Mouse (Mus musculus) splenic B cell, adult 2 months (primary cell): ENCODE measurements around the gene Hpcal1.
"Not testable (repeated sequence)": the region's sequence is repeated elsewhere in the genome, so short reads cannot be mapped to it uniquely, and the experiment has no call there.

Experiments
- DNase-seq: peaks from one replicate; pipeline ENCODE4 v3.0.0-alpha.2; 2011; ENCODE audit warnings: low read depth, low spot score
- H3K27me3 ChIP-seq: 2 replicates; pipeline ENCODE4 v1.6.1; 2012; ENCODE audit warnings: mild to moderate bottlenecking, low read length, moderate library complexity, mixed read lengths; ENCODE audit not compliant: control insufficient read depth, poor library complexity, insufficient read depth, severe bottlenecking
- H3K36me3 ChIP-seq: 2 replicates; pipeline ENCODE4 v1.6.1; 2012; ENCODE audit warnings: mild to moderate bottlenecking, low read length, moderate library complexity, mixed read lengths; ENCODE audit not compliant: control insufficient read depth, poor library complexity, insufficient read depth, severe bottlenecking

Hpcal1 gene

GRCm38 (mm10) chr12:17795660-17796278 is 105.1 kb downstream of the Hpcal1 start:
- H3K36me3 ChIP-seq, result no peaks in the 10 kb centered on the region
- DNase-seq, result peak; percentile 69

GRCm38 (mm10) chr12:17798261-17798660 is 107.6 kb downstream of the Hpcal1 start:
- not testable (repeated sequence) for H3K36me3 ChIP-seq, DNase-seq, H3K27me3 ChIP-seq

More at GRCm38 (mm10) chr12:17795660-17796278, 105.1 kb downstream of the Hpcal1 start:
- no peaks in the 10 kb centered on the region for H3K27me3 ChIP-seq

GRCm38 (mm10) chr12:17808542-17808941 is 117.9 kb downstream of the Hpcal1 start:
- Histone ChIP-seq H3K27me3 (no peaks in the 10 kb centered on the region), H3K36me3 (no peaks in the 10 kb centered on the region)
- peak; percentile 59 for DNase-seq

- not testable (repeated sequence) for DNase-seq, H3K27me3 ChIP-seq, H3K36me3 ChIP-seq
Observed at GRCm38 (mm10) chr12:17835279-17835678, 144.6 kb downstream of the Hpcal1 start.
